Mouse (Mus musculus) spleen, postnatal 36 days (tissue): ENCODE results near the gene Rpusd4.

Experiments used
- DNase-seq, 2 experiments: peaks; one replicate each; pipeline ENCODE4 v3.0.0; 2022; ENCODE audit warnings: low spot score in 2 of 2, mixed read lengths in 1 of 2

Gene Rpusd4

DNA sequence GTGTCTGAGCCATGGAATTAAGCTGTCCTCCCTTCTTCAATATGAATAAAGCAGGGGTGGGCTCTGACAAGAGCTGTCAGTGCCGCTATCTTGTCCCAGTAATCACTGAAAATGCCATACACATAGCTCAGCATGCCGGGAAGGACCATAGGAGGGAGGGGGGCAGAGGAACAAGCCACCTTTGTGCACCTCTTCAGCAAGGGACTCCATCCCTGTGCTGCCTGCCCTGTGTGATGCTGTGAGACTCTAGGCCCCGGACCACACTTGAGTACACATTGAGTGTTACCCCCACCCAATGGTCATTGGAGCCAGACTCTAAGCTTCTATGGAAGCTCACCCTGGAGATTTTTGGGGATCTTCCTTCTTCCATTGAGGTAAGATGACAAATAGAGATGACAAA, 18.7 kb downstream of the Rpusd4 start:
- no peak for DNase-seq

GRCm38 (mm10) chr9:35289992-35290391, 22.3 kb downstream of the Rpusd4 start:
- DNase-seq: no peak

- no peak for DNase-seq
These were observed 22.8 kb downstream of the Rpusd4 start for GRCm38 (mm10) chr9:35290417-35290816.

- no peak for DNase-seq
These were observed 23.3 kb downstream of the Rpusd4 start for GRCm38 (mm10) chr9:35290916-35291315.

- no peak for DNase-seq
These were observed 25.8 kb downstream of the Rpusd4 start for GRCm38 (mm10) chr9:35293465-35293864.

DNA sequence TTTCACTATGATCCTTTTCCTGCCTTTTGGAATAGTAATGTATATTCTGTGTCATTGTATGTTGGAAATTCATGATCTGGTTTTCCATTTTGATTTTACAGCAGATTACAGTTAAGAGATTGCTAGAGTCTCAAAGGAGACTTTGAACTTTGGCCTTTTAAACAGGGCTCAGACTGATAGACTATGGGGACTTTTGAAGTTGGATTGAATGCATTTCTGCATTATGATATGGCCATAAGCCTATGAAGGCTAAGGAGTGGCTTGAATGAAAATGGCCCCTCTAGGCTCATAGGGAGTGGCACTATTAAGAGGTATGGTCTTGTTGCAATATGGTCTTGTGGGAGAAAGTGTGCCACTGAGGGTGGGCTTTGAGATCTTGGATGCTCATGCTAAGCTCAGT, 30.1 kb downstream of the Rpusd4 start:
- DNase-seq: no peak

- no peak for DNase-seq
These were observed 34.5 kb downstream of the Rpusd4 start for GRCm38 (mm10) chr9:35302172-35302571.

DNA sequence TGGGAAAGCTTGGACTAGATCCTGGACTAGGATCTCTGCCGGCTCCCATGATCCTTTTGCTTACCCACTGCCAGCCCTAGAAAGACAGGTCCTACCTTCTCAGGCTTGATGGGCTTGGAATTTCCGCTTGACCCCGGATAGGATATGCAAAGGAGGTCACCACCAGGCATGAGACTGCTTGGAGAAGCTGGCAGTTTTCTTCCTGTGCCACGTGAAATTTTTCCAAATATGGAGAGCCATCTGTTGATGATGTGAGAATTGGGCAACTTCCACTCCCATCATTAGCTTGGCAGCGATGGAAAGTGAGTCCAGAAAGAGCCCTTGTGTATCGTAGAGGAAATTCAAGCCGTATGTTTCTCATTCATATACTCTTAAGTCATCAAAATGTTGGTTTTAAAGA, 39.8 kb downstream of the Rpusd4 start:
- DNase-seq: no peak

DNA sequence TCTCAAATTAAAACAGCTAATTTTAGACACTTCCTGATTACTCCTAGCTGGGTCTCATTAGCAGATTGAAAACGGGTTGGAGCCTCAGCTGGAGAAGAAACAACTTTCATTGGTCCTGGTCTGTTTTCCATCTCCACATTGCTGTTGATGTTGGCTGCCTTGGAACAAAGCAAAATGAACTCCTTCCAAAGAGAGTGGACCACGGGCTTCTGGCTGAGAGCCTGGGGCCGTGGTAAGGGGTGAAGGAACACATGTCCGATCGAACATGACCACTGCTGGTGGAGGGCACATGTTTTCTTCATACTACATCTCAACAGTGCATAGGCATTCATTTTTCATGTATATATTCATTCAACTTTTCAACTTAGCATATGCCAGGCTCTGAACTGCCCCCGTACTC, 42.7 kb downstream of the Rpusd4 start:
- DNase-seq: no peak

GRCm38 (mm10) chr9:35312516-35312915, 44.9 kb downstream of the Rpusd4 start:
- DNase-seq: no peak

GRCm38 (mm10) chr9:35313601-35314000, 45.9 kb downstream of the Rpusd4 start:
- DNase-seq: no peak

GRCm38 (mm10) chr9:35314254-35314653, 46.6 kb downstream of the Rpusd4 start:
- no peak for DNase-seq

DNA sequence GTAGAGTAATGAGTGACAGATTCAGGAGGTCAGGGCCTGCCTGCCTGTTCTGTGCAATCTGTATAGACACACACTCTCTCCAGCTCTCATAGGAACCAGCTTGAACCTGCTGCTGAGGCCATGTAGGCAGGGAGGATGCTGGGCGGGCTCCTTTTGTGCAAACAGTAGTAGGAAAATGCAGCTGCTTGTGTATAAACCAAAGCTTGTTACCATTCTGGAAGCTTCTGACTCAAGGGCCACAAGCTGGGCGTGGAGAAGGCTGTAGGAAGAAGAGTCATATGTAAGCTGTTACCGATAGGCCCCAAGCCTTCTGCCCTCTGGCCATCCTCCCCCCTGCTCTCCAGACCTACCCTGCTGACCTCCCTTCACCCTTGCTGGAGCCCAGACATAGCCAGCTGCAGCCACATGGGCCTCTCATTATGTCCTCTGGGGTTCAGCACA, 49.1 kb downstream of the Rpusd4 start:
- DNase-seq: no peak

- no peak for DNase-seq
These were observed 49.7 kb downstream of the Rpusd4 start for GRCm38 (mm10) chr9:35317233-35317980.

DNA sequence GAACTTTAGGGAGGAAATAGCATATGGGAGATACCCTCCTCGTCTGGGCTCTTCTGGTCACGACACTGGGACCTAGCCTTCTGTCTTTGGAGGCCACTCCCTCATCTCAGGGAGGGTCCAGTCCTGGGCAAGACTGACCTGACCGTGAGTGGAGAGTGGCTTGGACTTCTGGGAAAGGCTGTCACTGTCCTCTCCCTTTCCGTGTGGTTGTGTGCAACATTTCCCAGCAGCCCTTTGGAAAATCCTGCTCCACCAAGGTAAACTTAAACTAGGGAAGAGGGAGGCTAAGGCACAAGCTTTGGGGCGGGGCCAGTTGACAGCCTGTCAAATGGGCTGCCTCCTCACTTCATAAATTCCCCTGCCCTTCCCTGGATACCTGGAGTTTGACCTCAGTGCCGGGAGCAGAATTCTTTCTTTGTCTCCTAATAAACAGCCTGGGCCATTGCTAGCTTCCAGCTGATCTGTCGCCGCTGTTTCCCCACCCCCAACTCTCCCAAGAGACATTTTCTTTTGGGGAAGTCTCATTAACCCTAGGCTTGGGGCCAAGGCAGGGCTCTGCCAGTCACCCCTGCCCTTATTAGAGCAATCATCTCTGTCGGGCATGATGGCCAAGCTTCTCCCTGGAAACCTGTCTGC, 51.0 kb downstream of the Rpusd4 start:
- peak in 1 of 2 experiments; percentile 12 for DNase-seq

GRCm38 (mm10) chr9:35320288-35320687, 52.6 kb downstream of the Rpusd4 start:
- DNase-seq: no peak

DNA sequence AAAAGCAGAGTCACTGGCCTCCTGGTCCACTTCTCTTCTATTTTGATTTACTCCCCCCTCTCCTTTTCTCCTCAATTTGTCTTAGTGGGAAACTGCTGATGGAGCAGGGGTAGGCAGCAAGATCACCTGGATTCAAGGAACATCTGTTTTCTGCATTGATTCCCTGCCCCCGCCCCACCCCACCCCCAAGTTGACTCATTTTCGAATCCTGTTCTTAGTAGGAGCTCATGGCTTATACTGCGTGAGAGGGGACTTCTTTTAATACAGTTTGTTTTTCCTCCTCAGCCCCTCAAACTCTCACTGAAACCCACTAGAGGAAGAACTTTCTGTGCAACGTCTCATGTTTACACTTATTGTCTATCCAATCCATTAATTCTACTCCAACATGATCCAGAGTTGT, 56.3 kb downstream of the Rpusd4 start:
- no peak for DNase-seq

- no peak for DNase-seq
These were observed 56.9 kb downstream of the Rpusd4 start for GRCm38 (mm10) chr9:35324571-35324970.

DNA sequence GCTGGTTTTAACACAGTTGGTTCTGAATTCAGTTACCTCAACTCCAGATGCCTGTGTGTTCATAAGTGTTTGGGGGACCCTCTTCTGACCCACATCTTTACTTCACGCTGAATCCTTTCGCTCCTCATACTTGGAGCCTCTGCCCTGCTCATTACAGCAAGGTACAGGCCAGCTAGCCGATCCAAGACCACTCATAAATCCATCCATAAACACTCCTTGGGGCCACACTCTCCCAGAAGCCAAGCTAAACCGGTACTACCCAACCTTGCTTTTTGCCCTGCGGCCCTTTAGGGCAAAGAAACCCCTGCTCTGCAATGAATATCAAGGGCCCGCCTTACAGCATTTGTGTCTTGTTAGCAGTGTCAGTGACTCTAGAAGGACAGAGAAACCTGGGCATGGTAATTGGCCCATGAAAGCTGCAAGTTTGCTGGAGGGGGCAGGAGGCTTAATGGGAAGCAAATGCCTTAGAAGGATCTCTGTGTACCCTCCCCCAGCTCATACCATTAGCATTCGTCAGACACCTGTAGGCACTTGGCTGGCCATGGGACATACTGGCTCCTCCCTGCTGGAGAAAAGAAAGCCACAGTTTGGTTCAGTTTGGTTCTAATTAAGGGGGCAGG, 59.1 kb downstream of the Rpusd4 start:
- no peak for DNase-seq
